Mouse (Mus musculus): ENCODE results near the gene Myo9b. TPM values are rescaled to one million over a fixed set of nuclear protein-coding genes. Genes with fewer than 3 reads are reported as not detected.
"Not testable (repeated sequence)": the region's sequence is repeated elsewhere in the genome, so short reads cannot be mapped to it uniquely, and the experiment has no call there.

Myo9b gene
- polyA plus RNA-seq (2012; rRNA removed): 17.7 and 20.8 TPM in 2 replicates

DNA sequence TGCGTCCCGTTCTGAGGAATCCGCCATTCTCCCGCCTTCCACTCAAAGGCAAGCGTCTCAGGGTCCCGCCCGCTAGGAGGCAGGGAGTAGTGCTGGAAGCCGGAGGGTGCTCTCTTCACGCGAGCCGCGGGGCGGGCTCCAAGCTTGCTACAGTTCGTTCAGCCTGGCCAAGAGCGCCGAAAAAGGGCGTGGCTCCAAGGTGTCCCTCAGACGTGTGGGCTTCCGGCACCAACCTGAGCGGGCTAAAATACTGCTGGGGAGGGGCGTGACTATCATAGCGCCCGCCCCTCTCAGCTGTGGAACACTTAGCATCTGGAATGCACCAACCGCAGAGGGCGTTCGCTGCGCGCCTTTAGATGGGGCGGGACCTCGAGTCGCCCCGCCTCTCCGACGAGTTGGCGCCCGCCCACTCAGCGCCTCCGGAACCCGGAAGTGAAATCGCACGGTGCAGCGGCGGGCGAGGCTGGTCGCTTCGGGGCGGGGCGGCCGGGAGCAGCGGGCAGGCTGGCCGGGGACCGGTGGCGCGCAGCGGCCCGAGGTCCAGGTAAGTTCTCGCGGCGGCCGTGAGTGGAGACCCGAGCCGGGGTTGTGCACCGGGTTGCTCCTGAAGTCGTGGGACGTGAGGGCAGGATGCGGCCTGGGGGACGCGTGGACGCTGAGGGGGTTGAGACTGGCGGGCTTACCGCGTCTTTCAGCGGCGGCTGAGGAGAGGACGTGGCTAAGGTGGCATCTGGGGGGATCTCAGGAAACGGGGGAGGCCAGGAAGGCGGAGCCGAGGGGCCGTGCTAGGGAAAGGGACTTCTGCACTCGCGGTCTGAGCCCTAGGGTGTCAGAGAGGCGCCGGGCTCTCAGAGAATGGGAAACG lies at the start of gene Myo9b, which contains the start of gene Haus8:
Myo9b (plus strand) TSS at position 429 of the 865 bp plus-strand sequence.
Haus8 (minus strand) TSS at position 649 of the 865 bp plus-strand sequence.
- DNase-seq (ENCODE audit: low read depth): peak; percentile 77

DNA sequence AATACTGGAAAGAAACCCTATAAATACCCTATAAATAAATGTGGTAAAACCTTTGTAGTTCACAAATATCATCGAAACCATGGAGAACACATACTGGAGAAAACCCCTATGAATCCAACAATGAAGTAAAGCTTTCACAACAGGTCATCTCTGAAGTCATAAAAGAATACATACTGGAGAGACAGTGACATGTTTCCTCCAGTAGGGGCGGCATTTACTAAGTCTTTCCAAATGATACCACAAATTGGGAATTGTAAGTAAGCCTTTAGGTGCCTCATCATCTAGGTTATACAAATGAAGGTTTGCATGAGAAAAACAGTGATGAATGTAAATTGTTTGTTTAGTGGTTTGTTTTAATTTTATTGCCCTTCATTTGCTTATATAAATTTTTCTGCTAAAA lies 48.0 kb upstream of the Myo9b start:
- DNase-seq (ENCODE audit: low read depth): no peak

DNA sequence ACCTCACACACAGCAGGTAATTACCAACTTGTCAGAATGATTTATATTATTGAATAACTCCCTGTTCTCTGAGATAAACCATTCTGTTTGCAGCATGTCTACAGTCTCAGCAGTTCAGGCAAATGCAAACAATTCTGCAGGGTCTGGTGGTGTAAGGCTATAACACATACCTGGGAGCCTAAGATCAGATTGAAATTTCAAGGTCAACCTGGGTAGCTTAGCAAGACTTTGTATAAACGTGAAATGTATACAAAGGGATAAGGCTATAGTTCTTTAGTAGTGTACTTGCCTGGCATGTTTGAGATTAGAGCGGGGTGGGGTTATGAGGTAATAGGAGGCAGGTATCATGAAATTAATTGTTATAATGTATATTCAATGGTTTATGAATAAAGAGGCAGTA lies 29.8 kb upstream of the Myo9b start:
- no peak for DNase-seq (ENCODE audit: low read depth)

DNA sequence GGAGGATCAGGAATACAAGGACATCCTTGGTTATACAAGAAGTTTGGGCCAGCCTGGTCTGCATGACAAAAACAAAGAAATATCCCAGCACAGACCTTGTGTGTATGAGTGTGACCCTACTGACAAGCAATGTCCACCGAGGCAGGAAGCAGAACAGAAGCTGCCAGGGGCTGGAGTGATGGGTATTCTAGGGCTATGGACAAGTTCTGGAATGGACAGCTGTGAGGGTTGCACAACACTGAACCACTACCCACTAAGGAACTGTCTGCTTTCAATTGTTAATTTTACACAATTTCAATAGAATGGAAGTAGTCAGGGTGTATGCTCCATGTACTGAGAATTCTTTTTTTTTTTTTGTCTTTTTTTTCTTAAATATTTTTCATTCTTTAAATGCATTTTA lies 24.3 kb upstream of the Myo9b start:
- no peak for DNase-seq (ENCODE audit: low read depth)

DNA sequence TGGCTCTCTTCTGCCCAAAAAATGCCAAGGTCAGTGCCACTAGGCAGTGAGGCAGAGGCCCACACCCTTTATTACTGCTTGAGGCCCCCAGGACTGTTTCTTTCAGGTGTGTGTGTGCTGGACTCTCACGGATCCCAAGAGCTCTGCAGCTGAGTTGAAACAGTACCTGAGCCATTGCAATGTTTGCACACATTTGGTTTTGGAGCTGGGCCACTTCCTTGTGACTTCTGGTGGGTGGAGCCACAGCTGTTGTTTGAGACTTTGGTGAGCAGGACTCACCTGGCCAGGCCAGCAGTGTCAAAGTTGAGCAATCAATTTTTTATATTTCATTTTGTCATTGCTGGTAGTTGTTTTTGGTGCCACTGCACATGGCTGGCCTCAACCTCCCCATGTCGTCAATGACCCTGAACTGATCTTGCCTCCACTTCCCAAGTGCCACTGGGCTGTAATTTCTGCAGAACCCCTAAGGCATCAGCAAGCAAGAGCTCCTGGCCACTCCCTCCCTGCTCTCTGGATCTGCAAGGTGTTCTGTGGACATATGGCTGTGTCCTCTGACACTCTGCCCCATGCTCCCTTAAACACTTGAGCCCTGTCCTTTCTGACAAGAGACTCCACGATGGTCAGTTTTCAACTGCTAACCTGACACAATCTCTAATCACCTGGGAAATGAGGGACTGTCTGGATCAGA lies 15.8 kb upstream of the Myo9b start:
- peak; percentile 49 for DNase-seq (ENCODE audit: low read depth)

DNA sequence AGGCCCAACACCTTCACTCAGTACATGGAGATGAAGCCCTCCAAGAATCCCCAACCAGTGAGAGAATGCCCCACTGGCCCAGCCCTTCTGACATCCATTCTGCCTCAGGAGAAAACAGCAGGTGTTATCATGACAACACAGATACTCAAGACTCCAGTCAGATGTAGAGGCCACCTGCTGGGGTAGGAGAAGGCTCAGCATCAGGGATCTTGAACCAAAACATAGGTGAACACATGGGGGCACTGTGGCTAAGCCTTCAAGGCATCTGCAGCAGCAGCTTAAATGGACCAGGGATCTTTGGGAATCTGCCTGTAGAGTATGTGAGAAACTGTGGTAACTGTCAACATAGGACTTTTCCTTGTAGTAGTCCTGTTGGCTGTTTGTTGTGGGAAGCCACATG lies 11.3 kb upstream of the Myo9b start:
- DNase-seq (ENCODE audit: low read depth): no peak

DNA sequence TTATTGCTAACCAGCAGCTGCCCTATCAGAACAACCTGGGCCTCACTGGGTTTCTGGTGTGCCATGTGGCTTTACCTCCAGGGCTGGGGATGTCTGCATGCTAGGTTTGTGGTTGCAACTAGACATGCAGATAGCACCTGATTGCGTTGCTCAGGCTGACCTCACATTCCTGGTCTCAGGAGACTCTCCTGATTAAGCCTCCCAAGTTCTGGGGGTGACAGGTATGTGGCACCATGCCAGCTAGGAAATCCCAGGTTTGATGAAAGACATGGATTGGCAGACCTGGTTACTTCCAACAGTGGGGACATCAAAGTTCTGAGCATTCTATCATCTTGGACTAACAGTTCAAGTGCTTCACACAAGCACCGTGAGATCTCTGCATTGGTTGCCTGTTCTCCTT lies 4.8 kb upstream of the Myo9b start:
- no peak for DNase-seq (ENCODE audit: low read depth)

DNA sequence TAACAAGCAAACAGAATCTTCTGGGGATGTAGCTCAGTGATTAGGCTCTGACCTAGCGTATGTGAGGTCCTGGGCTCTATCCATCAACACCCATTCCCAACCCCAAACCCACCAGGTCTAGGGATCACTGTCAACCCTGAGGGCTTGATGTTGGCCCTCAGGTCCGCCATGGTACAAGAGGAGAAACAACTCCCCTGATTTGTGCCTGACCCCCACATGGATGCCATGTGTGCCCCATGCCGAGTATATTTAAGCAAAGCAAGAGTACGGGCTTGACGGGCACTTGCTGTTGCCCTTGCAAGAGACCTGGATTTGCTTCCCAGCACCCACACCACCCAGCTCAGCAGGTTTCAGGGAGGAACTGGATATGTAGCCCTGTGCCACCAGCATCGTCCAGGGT lies 4.2 kb upstream of the Myo9b start:
- not testable (repeated sequence) for DNase-seq (ENCODE audit: low read depth)

DNA sequence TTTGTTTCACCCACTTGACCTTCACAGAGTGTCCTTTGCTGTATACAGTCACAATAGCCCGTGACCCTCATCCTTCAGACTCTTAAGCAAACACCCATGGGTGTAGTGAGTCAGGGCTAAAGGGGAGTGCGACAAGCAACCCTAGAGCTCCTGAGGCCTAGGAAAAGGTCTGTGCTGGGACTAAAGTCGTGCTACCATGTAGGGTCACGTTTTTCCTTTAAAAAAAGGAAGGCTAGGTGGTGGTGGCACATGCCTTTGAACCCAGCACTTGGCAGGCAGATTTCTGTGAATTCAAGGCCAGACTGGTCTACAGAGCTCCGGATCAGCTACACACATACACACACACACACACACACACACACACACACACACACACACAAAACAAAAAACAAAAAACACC lies 884 bp upstream of the Myo9b start:
- no peak for DNase-seq (ENCODE audit: low read depth)

DNA sequence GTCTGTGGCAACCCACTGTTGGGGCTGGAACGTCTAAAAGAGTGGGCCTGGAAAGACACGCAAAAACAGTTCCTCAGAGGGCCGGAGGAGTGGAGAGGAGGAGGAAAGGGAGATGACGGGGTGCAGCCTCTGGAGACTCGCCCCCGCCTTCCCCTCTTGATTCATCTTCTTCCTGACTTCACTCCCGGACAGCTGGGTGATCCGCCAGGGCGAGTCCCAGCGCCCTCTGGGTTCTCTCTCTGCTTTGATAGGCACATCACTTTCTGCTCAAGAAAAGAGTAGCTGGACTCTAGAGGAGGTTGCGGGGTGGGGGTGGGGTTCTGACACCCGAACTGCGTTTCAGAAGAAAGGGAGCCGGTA lies 617 bp downstream of the Myo9b start:
- no peak for DNase-seq (ENCODE audit: low read depth)

DNA sequence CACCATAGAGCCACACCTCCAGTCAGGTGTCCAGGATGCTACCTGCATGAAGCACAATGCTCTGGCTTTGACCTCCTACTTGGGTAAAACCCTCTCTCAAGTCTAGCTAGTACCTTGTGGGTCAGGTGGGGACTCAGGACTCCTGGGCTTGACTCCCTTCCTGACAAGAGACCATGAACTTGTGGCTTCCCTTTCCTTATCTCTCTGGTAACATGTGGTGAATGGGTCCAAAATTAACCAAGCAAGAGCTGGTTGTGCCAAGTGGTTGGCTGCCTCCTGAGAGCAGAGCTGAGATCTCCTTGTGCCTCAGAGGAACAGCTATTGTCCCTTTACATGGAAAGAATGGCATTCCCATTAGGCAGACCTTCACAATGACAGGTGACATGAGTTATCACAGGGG lies 2.0 kb downstream of the Myo9b start:
- no peak for DNase-seq (ENCODE audit: low read depth)

DNA sequence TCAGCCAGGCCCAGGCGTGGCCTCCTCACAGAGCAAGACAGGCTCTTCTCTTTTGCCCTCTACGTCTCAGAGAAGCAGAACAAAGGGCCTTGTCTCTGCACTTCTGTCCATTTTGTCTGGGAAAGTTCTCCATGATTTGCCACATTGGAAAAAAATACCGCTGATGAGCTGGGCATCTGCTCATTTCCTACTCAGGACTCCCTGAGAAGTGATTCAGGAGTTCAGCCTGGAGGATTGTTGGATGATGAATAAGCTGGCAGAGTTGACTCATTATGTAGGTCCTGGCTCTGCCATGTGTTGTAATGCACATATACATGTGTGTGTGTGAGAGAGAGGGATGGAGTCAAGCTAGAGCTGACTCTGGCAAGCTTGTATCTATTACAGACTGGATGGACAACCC lies 3.7 kb downstream of the Myo9b start:
- DNase-seq (ENCODE audit: low read depth): no peak

DNA sequence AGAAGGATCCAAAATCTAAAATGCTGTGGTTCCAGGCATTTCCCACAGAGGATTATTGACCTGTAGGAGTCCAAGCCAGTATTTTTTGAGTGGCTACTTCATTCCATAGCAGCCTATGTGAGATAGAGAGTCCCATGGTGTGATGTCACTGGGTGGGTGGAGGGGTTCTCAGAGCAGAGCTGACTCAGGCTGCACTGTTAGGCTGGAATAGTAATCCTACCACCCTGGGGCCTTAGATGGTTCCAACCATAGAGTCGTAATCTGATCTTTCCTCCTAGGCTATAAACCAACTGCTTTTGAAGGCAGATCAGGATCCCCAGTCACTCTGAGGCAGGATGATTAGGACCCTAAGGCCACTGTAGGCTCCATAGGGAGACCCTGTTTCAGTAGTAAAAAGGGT lies 6.9 kb downstream of the Myo9b start:
- not testable (repeated sequence) for DNase-seq (ENCODE audit: low read depth)

DNA sequence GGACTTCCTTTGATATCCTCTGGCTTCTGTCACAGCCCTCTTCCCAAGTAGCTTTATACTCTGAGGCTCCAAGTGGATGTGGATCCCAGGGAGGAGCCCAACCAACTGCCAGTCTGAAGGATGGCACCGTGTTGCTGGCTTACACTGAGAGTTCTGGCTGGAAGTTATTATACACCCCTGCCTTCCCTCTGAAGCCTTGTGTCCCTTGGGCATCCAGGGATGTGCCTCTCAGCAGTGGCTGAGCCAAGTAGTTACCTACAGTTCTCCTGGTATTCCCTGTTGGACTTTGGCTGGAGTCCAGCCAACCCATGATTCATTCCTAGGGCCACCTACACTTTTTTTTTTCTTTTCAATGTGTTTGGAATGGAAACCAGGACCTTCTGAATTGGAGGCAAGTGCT lies 9.2 kb downstream of the Myo9b start:
- not testable (repeated sequence) for DNase-seq (ENCODE audit: low read depth)

DNA sequence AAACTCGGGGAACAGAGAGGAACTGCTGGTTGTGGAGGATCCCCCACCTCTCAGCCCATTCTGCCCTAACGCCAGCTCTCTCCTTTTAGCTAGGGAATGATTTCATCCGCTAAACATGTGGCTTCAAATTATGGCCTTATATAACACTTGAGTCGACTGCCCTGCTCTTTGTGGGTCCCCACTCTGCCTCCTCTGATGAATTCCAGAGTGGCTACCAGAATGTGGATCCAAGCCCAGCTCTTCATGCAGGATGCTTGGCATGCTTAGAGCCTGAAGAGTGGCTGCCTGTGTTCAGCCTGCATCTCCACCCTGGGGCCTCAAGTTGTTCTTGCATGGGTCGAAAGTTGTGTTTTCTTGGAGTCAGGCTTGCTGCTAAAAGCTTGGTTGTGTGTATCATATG lies 10.1 kb downstream of the Myo9b start:
- DNase-seq (ENCODE audit: low read depth): no peak

DNA sequence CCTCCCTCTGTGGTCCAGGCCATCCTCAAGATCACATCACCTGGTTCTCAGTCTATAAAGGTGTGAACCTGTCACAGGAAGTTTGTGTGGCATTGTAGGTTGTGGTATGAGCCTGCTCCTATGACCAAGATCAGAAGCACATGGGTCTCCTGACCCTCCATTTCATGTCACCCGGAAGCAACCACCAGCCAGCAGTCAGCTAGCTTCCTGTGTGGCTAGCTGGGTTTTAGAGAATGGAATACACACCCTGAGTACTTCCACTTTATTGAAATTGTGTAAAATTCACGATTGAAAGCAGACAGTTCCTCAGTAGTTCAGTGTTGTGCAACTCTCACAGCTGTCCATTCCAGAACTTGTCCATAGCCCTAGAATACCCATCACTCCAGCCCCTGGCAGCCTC lies 13.7 kb downstream of the Myo9b start:
- DNase-seq (ENCODE audit: low read depth): not testable (repeated sequence)

DNA sequence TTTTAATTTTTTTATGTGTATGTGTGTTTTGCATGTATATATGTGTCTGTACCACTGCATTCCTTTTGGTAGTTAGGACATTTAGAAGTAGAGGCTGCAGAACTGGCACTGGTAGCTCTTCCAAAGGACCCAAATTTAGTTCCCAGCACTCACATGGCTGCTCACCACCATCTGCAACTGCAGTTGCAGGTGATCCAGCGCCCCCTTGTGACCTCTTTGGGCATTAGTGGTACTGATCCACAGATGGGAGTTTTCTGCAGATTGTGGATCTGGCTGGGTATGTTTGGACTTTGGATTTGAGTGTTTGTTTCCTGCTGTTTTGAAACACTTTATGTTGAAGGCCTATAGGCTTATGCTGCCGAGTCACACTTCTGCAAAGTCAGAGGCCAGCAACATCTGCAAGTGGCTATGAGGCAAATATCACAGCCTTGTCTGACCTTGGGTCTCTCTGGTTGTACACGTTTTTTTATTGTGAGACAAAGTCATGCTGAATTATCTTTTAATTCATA lies 16.0 kb downstream of the Myo9b start:
- no peak for DNase-seq (ENCODE audit: low read depth)

DNA sequence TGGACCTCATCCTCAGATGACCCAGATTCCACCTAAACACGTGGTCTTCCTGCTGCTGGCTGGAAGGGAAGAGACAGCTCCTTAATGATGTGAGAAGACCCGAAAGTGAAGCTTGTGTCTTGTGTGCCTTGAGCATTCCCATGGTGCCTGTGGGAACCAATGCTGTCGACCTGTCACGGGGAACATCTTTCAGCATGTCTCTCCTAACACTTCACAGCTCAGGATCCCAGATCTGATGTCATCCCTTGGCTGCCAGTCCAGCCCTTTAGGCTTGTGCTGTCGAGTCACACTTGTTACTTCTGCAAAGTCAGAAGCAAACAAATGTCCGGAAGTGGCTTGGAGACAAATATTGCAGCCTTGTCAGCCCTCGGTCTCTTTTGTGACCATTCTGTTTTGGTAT lies 16.6 kb downstream of the Myo9b start:
- no peak for DNase-seq (ENCODE audit: low read depth)

DNA sequence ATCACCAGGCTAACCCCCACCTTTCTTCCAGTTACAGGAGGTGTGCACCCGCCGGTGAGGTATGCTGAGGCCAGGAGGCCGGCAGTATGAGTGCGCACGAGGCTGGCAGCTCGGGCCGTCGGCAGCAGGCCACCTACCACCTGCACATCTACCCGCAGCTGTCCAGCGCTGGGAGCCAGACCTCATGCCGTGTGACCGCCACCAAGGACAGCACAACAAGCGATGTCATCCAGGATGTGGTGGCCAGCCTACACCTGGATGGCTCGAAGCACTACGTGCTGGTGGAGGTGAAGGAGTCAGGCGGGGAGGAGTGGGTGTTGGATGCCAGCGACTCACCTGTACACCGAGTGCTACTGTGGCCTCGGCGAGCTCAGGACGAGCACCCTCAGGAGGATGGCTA lies 17.7 kb downstream of the Myo9b start:
- no peak for DNase-seq (ENCODE audit: low read depth)

DNA sequence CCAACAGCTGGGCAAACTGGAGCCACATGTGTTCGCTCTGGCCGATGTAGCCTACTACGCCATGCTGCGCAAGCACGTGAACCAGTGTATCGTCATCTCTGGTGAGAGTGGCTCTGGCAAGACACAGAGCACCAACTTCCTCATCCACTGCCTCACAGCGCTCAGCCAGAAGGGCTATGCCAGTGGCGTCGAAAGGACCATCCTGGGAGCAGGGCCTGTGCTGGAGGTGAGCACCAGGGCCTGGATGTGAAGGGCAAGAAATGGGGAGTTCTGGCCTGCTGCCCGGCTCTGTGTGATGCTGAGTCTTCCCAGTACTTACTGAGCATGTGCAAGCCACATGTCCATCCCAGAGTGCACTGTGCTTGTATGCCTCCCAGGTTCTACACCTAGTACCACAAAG lies 18.4 kb downstream of the Myo9b start:
- no peak for DNase-seq (ENCODE audit: low read depth)

DNA sequence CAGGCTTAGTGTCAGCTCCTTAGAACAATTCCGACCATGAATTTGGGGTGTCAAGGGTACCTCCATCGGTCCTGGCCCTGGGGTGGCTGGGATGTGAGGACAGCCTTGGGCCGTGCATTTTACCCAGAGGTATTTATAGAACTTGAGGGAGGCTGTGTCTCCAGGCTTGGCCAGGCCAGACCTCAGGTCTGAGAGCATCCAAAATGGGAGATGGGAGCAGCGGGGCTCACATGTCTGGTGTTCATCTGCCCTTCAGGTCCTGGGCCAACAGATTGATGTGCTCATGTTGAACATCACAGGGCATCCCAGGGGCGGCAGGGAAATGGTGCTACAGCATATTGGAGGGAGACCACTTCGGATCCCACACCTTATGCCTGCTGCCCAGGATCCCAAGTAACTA lies 18.8 kb downstream of the Myo9b start:
- no peak for DNase-seq (ENCODE audit: low read depth)

DNA sequence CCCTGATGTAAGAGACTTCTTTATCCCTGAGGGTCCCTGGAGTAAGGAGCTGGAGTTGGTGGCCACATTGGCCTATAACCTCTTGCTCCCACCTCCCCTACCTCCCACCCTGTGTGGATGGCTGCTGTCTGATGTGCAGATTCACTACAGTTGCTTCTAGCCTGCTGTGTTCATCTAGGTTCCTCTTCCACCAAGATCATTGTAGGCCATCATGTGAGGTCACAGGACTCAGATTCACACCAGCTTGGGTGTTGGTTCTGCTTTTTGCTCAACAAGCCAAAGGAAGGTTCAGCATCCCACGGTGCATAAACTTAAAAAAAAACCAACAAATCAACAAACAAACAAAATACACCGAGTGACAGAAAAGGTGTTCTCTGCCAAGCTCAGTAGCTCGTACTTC lies 21.4 kb downstream of the Myo9b start:
- DNase-seq (ENCODE audit: low read depth): not testable (repeated sequence)

DNA sequence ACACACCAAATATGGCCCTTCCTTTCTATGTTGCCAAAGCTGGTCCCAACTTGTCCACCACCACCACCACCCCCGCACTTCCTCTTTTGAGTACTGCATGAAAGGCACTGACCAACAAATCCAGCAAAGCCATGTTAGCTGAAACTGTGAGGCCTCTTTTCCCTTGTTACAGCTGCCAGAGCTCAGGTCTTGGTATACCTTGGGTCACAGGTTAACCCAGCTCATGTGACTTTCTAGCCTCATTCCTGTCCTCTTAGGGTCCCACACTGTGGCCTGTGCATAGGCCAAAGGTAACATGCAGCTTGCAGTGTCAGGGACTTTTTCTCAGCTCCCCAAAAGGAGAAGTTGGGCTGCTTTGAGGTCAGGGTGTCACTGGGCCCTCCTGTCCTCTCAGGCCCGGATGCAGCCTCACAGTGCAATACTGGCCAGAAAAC lies 23.7 kb downstream of the Myo9b start:
- no peak for DNase-seq (ENCODE audit: low read depth)

Data from gonadal fat pad, adult 2 months (tissue).